Mouse (Mus musculus) large intestine, adult 2 months (tissue): ENCODE measurements around the gene Gal3st3. TPM values are rescaled to one million over a fixed set of nuclear protein-coding genes. Genes with fewer than 3 reads are reported as not detected.
A peak's percentile ranks its signal among the peaks of the same experiment; 100 is the strongest.

Experiments
- DNase-seq: peaks from one replicate; pipeline ENCODE4 v3.0.0-alpha.2; 2012; ENCODE audit warnings: low read depth, low spot score
- WGBS: fragments of 180-500 bp; shearing (Covaris S2); methylation state at CpG from one replicate; pipeline ENCODE4 v1.1.7; 2018; 5-methylcytosine and 5-hydroxymethylcytosine counted together
- polyA plus RNA-seq: library from polyadenylated mRNA; depleted of rRNA; stranded (reverse); fragments of >200 nt; gene quantifications from 2 replicates; pipeline ENCODE4 v1.2.3, GENCODE M21; 2012; rRNA removed

Gene Gal3st3
- 0.05 and 0.16 TPM in 2 replicates for polyA plus RNA-seq

GRCm38 (mm10) chr19:5297903-5298800, at the start of gene Gal3st3:
TSS of gene Gal3st3 (plus strand) at chr19:5298331.
- DNase-seq = no peak
- WGBS = 31% methylated on average over 32 of the region's 32 CpGs

GRCm38 (mm10) chr19:5257140-5257539, 41.0 kb upstream of the Gal3st3 start:
- 20% methylated on average over 3 of the region's 3 CpGs for WGBS
- DNase-seq = no peak

GRCm38 (mm10) chr19:5267015-5267414, 31.1 kb upstream of the Gal3st3 start:
- 95% methylated on average over 5 of the region's 5 CpGs for WGBS
- no peak for DNase-seq

- DNase-seq = no peak
Measured at GRCm38 (mm10) chr19:5268017-5268416, 30.1 kb upstream of the Gal3st3 start.

GRCm38 (mm10) chr19:5268875-5269274, 29.3 kb upstream of the Gal3st3 start:
- 81% methylated on average over 3 of the region's 3 CpGs for WGBS
- DNase-seq = no peak

- no peak for DNase-seq
- 81% methylated on average over 5 of the region's 5 CpGs for WGBS
Measured at GRCm38 (mm10) chr19:5269392-5269791, 28.7 kb upstream of the Gal3st3 start.

- DNase-seq = no peak
Measured at GRCm38 (mm10) chr19:5271430-5271829, 26.7 kb upstream of the Gal3st3 start.

GRCm38 (mm10) chr19:5272326-5272795, 25.8 kb upstream of the Gal3st3 start:
- DNase-seq = no peak
- 2% methylated on average over 28 of the region's 30 CpGs for WGBS

More at GRCm38 (mm10) chr19:5271430-5271829, 26.7 kb upstream of the Gal3st3 start:
- WGBS = 24% methylated on average over 1 of the region's 1 CpGs

- under 1% methylated on average over 94 of the region's 97 CpGs for WGBS
- peak; percentile 51 for DNase-seq
Measured at GRCm38 (mm10) chr19:5272801-5273733, 25.1 kb upstream of the Gal3st3 start, which contains the start of gene Pacs1. TSS of gene Pacs1 (minus strand) at chr19:5273119.

- DNase-seq = no peak
- 53% methylated on average over 4 of the region's 4 CpGs for WGBS
Measured at GRCm38 (mm10) chr19:5273916-5274315, 24.2 kb upstream of the Gal3st3 start.

- 80% methylated on average over 13 of the region's 13 CpGs for WGBS
- no peak for DNase-seq
Measured at GRCm38 (mm10) chr19:5274641-5275040, 23.5 kb upstream of the Gal3st3 start.

- DNase-seq = no peak
- WGBS = 88% methylated on average over 5 of the region's 5 CpGs
Measured at GRCm38 (mm10) chr19:5275736-5276135, 22.4 kb upstream of the Gal3st3 start.

GRCm38 (mm10) chr19:5276531-5276930, 21.6 kb upstream of the Gal3st3 start:
- DNase-seq = no peak
- 89% methylated on average over 2 of the region's 2 CpGs for WGBS

- WGBS = 95% methylated on average over 3 of the region's 3 CpGs
- no peak for DNase-seq
Measured at GRCm38 (mm10) chr19:5277140-5277539, 21.0 kb upstream of the Gal3st3 start.

- peak; percentile 65 for DNase-seq
Measured at GRCm38 (mm10) chr19:5278381-5278780, 19.8 kb upstream of the Gal3st3 start.

GRCm38 (mm10) chr19:5294972-5295735, 3.0 kb upstream of the Gal3st3 start, which contains the start of gene Sf3b2:
TSS of gene Sf3b2 (minus strand) at chr19:5295455.
- WGBS = under 1% methylated on average over 46 of the region's 46 CpGs
- peak; percentile 100 for DNase-seq

More at GRCm38 (mm10) chr19:5278381-5278780, 19.8 kb upstream of the Gal3st3 start:
- 28% methylated on average over 8 of the region's 8 CpGs for WGBS

GRCm38 (mm10) chr19:5295736-5296075, 2.4 kb upstream of the Gal3st3 start:
- DNase-seq = no peak
- WGBS = 3% methylated on average over 13 of the region's 13 CpGs

GRCm38 (mm10) chr19:5296630-5297029, 1.5 kb upstream of the Gal3st3 start:
- DNase-seq = no peak
- 77% methylated on average over 5 of the region's 5 CpGs for WGBS

- DNase-seq = no peak
- WGBS = 66% methylated on average over 6 of the region's 6 CpGs
Measured at GRCm38 (mm10) chr19:5300588-5300987, 2.5 kb downstream of the Gal3st3 start.
